Mouse (Mus musculus) forebrain, embryonic 16.5 days (tissue): ENCODE results near the gene Casp14. TPM values are rescaled to one million over a fixed set of nuclear protein-coding genes. Genes with fewer than 3 reads are reported as not detected.
"Not testable (repeated sequence)": the region's sequence is repeated elsewhere in the genome, so short reads cannot be mapped to it uniquely, and the experiment has no call there.

Experiments
- ATAC-seq: fragments of 200-750 bp; cut with Nextera tagmentation; 2 replicates; pipeline ENCODE4 v1.8.0; 2017; ENCODE audit warnings: mild to moderate bottlenecking, moderate library complexity
- H3K27ac ChIP-seq: fragments of 300-500 bp; sonication (generic); 2 replicates; pipeline ENCODE4 v1.5.1; 2014; ENCODE audit warnings: low read length, control low read depth
- H3K27me3 ChIP-seq: fragments of 300-500 bp; sonication (generic); replicated peaks from 2 replicates; pipeline ENCODE4 v1.6.1; 2014; ENCODE audit warnings: low read length; ENCODE audit not compliant: control insufficient read depth, insufficient read depth
- H3K36me3 ChIP-seq: fragments of 300-500 bp; sonication (generic); 2 replicates; pipeline ENCODE4 v1.6.1; 2014; ENCODE audit not compliant: control insufficient read depth, insufficient read depth
- H3K4me1 ChIP-seq: fragments of 300-500 bp; sonication (generic); replicated peaks from 2 replicates; pipeline ENCODE4 v1.6.1; 2014; ENCODE audit warnings: low read length; ENCODE audit not compliant: control insufficient read depth, insufficient read depth
- H3K4me2 ChIP-seq: fragments of 300-500 bp; sonication (generic); 2 replicates; pipeline ENCODE4 v1.6.1; 2014; ENCODE audit warnings: mild to moderate bottlenecking, low read length, control low read depth
- H3K4me3 ChIP-seq: fragments of 300-500 bp; sonication (generic); replicated peaks from 2 replicates; pipeline ENCODE4 v1.5.1; 2014; ENCODE audit warnings: mild to moderate bottlenecking, low read length, control low read depth
- H3K9ac ChIP-seq: fragments of 300-500 bp; sonication (generic); replicated peaks from 2 replicates; pipeline ENCODE4 v1.6.1; 2014; ENCODE audit warnings: low read depth, low read length, control low read depth
- H3K9me3 ChIP-seq: fragments of 300-500 bp; sonication (generic); 2 replicates; pipeline ENCODE4 v1.6.1; 2016; ENCODE audit warnings: low read length; ENCODE audit not compliant: control insufficient read depth
- WGBS: fragments of 180-500 bp; shearing (Covaris S2); extraction: QIAGEN DNeasy Blood & Tissue Kit; methylation state at CpG from one replicate; pipeline ENCODE4 v1.1.7; 2014; 5-methylcytosine and 5-hydroxymethylcytosine counted together
- polyA plus RNA-seq: library from polyadenylated mRNA; unstranded; fragments of >200 nt; fragmentation: Nextera tagmentation; extraction: Ambion mirVana; gene quantifications from 2 replicates; pipeline ENCODE4 v1.2.1, GENCODE M21; 2015

The Casp14 gene
- polyA plus RNA-seq, 1 experiment from 2014 or later = not detected

DNA sequence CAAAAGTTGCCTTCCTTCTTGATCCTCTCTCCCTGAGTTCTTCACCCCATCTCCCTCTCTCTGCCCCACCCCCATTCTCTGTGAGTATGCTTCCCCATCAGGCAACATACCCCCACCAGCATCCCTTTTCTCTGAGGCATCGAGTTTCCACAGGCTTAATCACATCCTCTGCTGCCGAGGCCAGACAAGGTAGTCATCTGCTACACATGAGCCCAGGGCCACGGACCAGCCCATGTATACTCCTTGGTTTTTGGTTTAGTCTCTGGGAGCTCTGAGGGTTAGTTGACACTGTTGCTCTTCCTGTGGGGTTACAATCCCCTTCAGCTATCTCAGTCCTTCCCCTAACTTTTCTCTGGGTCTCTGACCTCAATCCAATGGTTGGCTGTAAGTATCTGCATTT lies 17.2 kb downstream of the Casp14 start:
- Histone ChIP-seq H3K9ac (no peak overlapping the region), H3K27ac (no peak overlapping the region), H3K9me3 (no peaks in the 10 kb centered on the region), H3K4me1 (no peaks in the 10 kb centered on the region), H3K4me3 (no peak overlapping the region), H3K27me3 (no peaks in the 10 kb centered on the region), H3K4me2 (no peak overlapping the region), H3K36me3 (no peaks in the 10 kb centered on the region)
- ATAC-seq = no peak
- 54% methylated on average over 3 of the region's 3 CpGs for WGBS

GRCm38 (mm10) chr10:78689973-78690372 lies 28.1 kb downstream of the Casp14 start:
- Histone ChIP-seq H3K4me2 (no peak overlapping the region), H3K4me1 (no peaks in the 10 kb centered on the region), H3K27ac (no peak overlapping the region), H3K36me3 (no peaks in the 10 kb centered on the region), H3K9me3 (no peaks in the 10 kb centered on the region), H3K9ac (no peak overlapping the region), H3K27me3 (no peaks in the 10 kb centered on the region), H3K4me3 (no peak overlapping the region)
- WGBS = 96% methylated on average over 6 of the region's 6 CpGs
- no peak for ATAC-seq

DNA sequence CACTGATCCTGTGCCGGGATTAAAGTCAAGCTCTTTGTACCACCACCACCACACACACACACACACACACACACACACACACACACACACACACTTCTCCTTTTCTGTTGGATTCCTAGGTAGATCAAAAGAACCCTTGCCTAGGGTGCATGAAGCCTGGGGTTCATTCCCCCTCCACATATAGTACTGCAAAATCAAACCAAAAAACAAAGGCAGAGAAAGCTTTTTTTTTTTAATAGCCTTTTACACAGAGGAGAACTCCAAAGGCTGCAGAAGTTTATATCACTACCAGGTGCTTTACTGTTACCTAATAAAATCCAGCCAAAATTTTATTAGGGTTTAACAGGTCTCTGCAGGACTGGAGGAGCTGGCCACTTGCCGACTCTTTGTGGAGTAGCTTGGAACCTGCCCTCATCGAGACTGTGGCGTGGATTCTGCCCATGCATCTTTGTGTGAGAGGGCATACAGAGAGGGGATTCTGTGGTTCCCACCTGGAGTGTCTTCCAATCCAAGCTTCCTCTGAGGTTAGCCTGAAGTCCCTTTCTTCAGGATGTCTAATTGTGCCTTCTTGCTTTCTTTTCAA lies 31.0 kb downstream of the Casp14 start:
- no peaks in the 10 kb centered on the region for H3K36me3 ChIP-seq
- no peak for ATAC-seq
- no peak overlapping the region for H3K4me3 ChIP-seq
- no peak overlapping the region for H3K4me2 ChIP-seq
- no peaks in the 10 kb centered on the region for H3K4me1 ChIP-seq
- WGBS = 63% methylated on average over 4 of the region's 4 CpGs
- no peaks in the 10 kb centered on the region for H3K9me3 ChIP-seq
- no peak overlapping the region for H3K9ac ChIP-seq
- no peaks in the 10 kb centered on the region for H3K27me3 ChIP-seq
- no peak overlapping the region for H3K27ac ChIP-seq

DNA sequence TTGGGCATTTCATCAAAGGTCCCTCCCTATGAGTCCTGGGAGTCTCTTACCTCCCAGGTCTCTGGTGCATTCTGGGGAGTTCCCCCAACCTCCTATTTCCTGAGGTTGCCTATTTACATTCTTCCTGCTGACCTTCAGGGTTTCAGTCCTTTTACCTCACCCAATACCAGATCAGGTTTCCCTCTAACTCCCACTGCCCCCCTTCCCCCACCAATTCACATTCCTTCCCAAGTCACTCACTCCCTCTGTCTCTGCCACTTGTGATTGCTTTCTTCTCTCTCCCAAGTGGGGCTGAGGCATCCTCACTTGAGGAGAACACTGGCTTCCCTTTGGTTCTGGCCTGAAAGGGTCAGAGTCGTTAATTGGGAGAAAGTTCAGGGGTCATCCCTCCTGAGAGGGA lies 48.0 kb downstream of the Casp14 start:
- not testable (repeated sequence) for H3K9me3 ChIP-seq, H3K4me3 ChIP-seq, H3K4me2 ChIP-seq, H3K27ac ChIP-seq, H3K9ac ChIP-seq, ATAC-seq, H3K36me3 ChIP-seq, H3K27me3 ChIP-seq, H3K4me1 ChIP-seq
- 15% methylated on average over 1 of the region's 1 CpGs for WGBS

GRCm38 (mm10) chr10:78666696-78667095 lies 51.4 kb downstream of the Casp14 start:
- not testable (repeated sequence) for H3K27me3 ChIP-seq, H3K4me3 ChIP-seq, H3K36me3 ChIP-seq, H3K9ac ChIP-seq, H3K4me1 ChIP-seq, H3K4me2 ChIP-seq, H3K27ac ChIP-seq, H3K9me3 ChIP-seq, ATAC-seq
- WGBS = 89% methylated on average over 10 of the region's 10 CpGs

- Histone ChIP-seq H3K27ac (no peak overlapping the region), H3K36me3 (no peaks in the 10 kb centered on the region), H3K27me3 (no peaks in the 10 kb centered on the region)
Measured at GRCm38 (mm10) chr10:78664546-78664945, 53.5 kb downstream of the Casp14 start.

More at GRCm38 (mm10) chr10:78664546-78664945, 53.5 kb downstream of the Casp14 start:
- H3K4me2 ChIP-seq = no peak overlapping the region
- no peaks in the 10 kb centered on the region for H3K9me3 ChIP-seq
- no peak overlapping the region for H3K9ac ChIP-seq
- 93% methylated on average over 1 of the region's 1 CpGs for WGBS
- no peak overlapping the region for H3K4me3 ChIP-seq
- no peaks in the 10 kb centered on the region for H3K4me1 ChIP-seq
- ATAC-seq = no peak

Other genes with a start within 250 kb of the Casp14 start
- gene Olfr1358, start 200.9 kb downstream of the Casp14 start, polyA plus RNA-seq = not detected in 2 replicates
- 38.5 and 48.3 TPM in 2 replicates for gene Ilvbl, start 143.9 kb downstream of the Casp14 start, polyA plus RNA-seq
- 3.9 TPM in 2 replicates for gene Syde1, start 126.3 kb downstream of the Casp14 start, polyA plus RNA-seq
- gene Olfr1357, start 100.2 kb downstream of the Casp14 start, polyA plus RNA-seq = not detected in 2 replicates
- 0.39 and 0.41 TPM in 2 replicates for gene Ccdc105, start 34.8 kb upstream of the Casp14 start, polyA plus RNA-seq
- gene Slc1a6, start 62.2 kb upstream of the Casp14 start, polyA plus RNA-seq = 5.4 and 7.4 TPM in 2 replicates
- gene Olfr1356, start 133.9 kb upstream of the Casp14 start, polyA plus RNA-seq = not detected in 2 replicates
- gene Olfr1355, start 157.2 kb upstream of the Casp14 start, polyA plus RNA-seq = not detected in 2 replicates
- gene Olfr1354, start 194.9 kb upstream of the Casp14 start, polyA plus RNA-seq = not detected in 2 replicates
- gene Olfr8, start 232.3 kb upstream of the Casp14 start, polyA plus RNA-seq = not detected in 2 replicates
- gene Olfr1353, start 245.0 kb upstream of the Casp14 start, polyA plus RNA-seq = not detected in 2 replicates